Mouse (Mus musculus) heart, embryonic 11.5 days (tissue): Measurements from ENCODE around the gene P3h2. TPM values are rescaled to one million over a fixed set of nuclear protein-coding genes. Genes with fewer than 3 reads are reported as not detected.

Experiments used
- ATAC-seq: fragments of 200-750 bp; cut with Nextera tagmentation; replicated peaks from 2 replicates; pipeline ENCODE4 v1.8.0; 2017; ENCODE audit warnings: moderate library complexity; ENCODE audit not compliant: insufficient number of reproducible peaks, low FRiP score, low TSS enrichment
- H3K27ac ChIP-seq: fragments of 300-500 bp; sonication (generic); 2 replicates; pipeline ENCODE4 v1.5.1; 2014; ENCODE audit warnings: mild to moderate bottlenecking, low read depth, low read length
- H3K27me3 ChIP-seq: fragments of 300-500 bp; sonication (generic); 2 replicates; pipeline ENCODE4 v1.6.1; 2014; ENCODE audit warnings: mild to moderate bottlenecking, low read length, mixed read lengths; ENCODE audit not compliant: control insufficient read depth, insufficient read depth
- H3K36me3 ChIP-seq: fragments of 300-500 bp; sonication (generic); 2 replicates; pipeline ENCODE4 v1.6.1; 2014; ENCODE audit warnings: mild to moderate bottlenecking, low read length, moderate library complexity, mixed read lengths; ENCODE audit not compliant: control insufficient read depth, insufficient read depth
- H3K4me1 ChIP-seq: fragments of 300-500 bp; sonication (generic); 2 replicates; pipeline ENCODE4 v1.6.1; 2014; ENCODE audit warnings: low read length; ENCODE audit not compliant: control insufficient read depth, insufficient read depth
- H3K4me2 ChIP-seq: fragments of 300-500 bp; sonication (generic); 2 replicates; pipeline ENCODE4 v1.6.1; 2014; ENCODE audit warnings: mild to moderate bottlenecking, moderate library complexity
- H3K4me3 ChIP-seq: fragments of 300-500 bp; sonication (generic); 2 replicates; pipeline ENCODE4 v1.5.1; 2014; ENCODE audit warnings: low read depth, low read length
- H3K9ac ChIP-seq: fragments of 300-500 bp; sonication (generic); 2 replicates; pipeline ENCODE4 v1.6.1; 2014; ENCODE audit warnings: mild to moderate bottlenecking, low read depth, low read length, moderate library complexity
- H3K9me3 ChIP-seq: fragments of 300-500 bp; sonication (generic); replicated peaks from 2 replicates; pipeline ENCODE4 v1.6.1; 2016; ENCODE audit warnings: low read length; ENCODE audit not compliant: control insufficient read depth
- WGBS: fragments of 180-500 bp; shearing (Covaris S2); extraction: QIAGEN DNeasy Blood & Tissue Kit; methylation state at CpG from one replicate; pipeline ENCODE4 v1.1.7; 2014; ENCODE audit not compliant: insufficient replicate concordance; 5-methylcytosine and 5-hydroxymethylcytosine counted together
- polyA plus RNA-seq: library from polyadenylated mRNA; unstranded; fragments of >200 nt; fragmentation: Nextera tagmentation; extraction: Ambion mirVana; gene quantifications from 2 replicates; pipeline ENCODE4 v1.2.1, GENCODE M21; 2014

The P3h2 gene
- polyA plus RNA-seq, 1 experiment from 2014 or later = 18.2 TPM

GRCm38 (mm10) chr16:26035079-26035478, 70.5 kb downstream of the P3h2 start:
- Histone ChIP-seq H3K4me3 (no peak overlapping the region), H3K4me1 (peaks cover 4% of the 10 kb centered on the region), H3K36me3 (peaks cover 4% of the 10 kb centered on the region; the same call in 1 of the 2 replicates), H3K27ac (no peak overlapping the region), H3K9ac (no peak overlapping the region), H3K4me2 (no peak overlapping the region), H3K27me3 (no peaks in the 10 kb centered on the region), H3K9me3 (no peaks in the 10 kb centered on the region)
- ATAC-seq = no peak
- 67% methylated on average over 5 of the region's 5 CpGs for WGBS

GRCm38 (mm10) chr16:26029424-26030012, 76.1 kb downstream of the P3h2 start:
- WGBS = 69% methylated on average over 2 of the region's 2 CpGs
- H3K4me1 ChIP-seq = peaks cover 7% of the 10 kb centered on the region; the same call in 1 of the 2 replicates
- no peaks in the 10 kb centered on the region for H3K27me3 ChIP-seq
- H3K4me3 ChIP-seq = no peak overlapping the region
- no peak overlapping the region for H3K27ac ChIP-seq
- no peak overlapping the region for H3K4me2 ChIP-seq
- no peaks in the 10 kb centered on the region for H3K9me3 ChIP-seq
- no peak for ATAC-seq
- peaks cover 4% of the 10 kb centered on the region; the same call in 1 of the 2 replicates for H3K36me3 ChIP-seq
- H3K9ac ChIP-seq = no peak overlapping the region

GRCm38 (mm10) chr16:26026416-26026815, 79.2 kb downstream of the P3h2 start:
- no peak overlapping the region for H3K4me2 ChIP-seq
- no peaks in the 10 kb centered on the region for H3K9me3 ChIP-seq
- ATAC-seq = no peak
- peaks cover 7% of the 10 kb centered on the region; the same call in 1 of the 2 replicates for H3K4me1 ChIP-seq
- H3K9ac ChIP-seq = no peak overlapping the region
- 75% methylated on average over 3 of the region's 3 CpGs for WGBS
- H3K36me3 ChIP-seq = no peaks in the 10 kb centered on the region
- no peak overlapping the region for H3K27ac ChIP-seq
- no peak overlapping the region for H3K4me3 ChIP-seq
- H3K27me3 ChIP-seq = no peaks in the 10 kb centered on the region

GRCm38 (mm10) chr16:26024543-26024942, 81.0 kb downstream of the P3h2 start:
- Histone ChIP-seq H3K4me3 (no peak overlapping the region), H3K9ac (no peak overlapping the region), H3K9me3 (no peaks in the 10 kb centered on the region), H3K36me3 (no peaks in the 10 kb centered on the region), H3K27ac (no peak overlapping the region), H3K4me1 (peaks cover 7% of the 10 kb centered on the region; the same call in 1 of the 2 replicates), H3K4me2 (no peak overlapping the region), H3K27me3 (no peaks in the 10 kb centered on the region)
- WGBS = 86% methylated on average over 5 of the region's 5 CpGs
- no peak for ATAC-seq

- H3K9me3 ChIP-seq = no peaks in the 10 kb centered on the region
- no peak overlapping the region for H3K27ac ChIP-seq
- H3K36me3 ChIP-seq = no peaks in the 10 kb centered on the region
- ATAC-seq = no peak
- WGBS = 76% methylated on average over 4 of the region's 4 CpGs
- H3K27me3 ChIP-seq = no peaks in the 10 kb centered on the region
- H3K9ac ChIP-seq = no peak overlapping the region
- H3K4me3 ChIP-seq = no peak overlapping the region
- H3K4me1 ChIP-seq = peaks cover 7% of the 10 kb centered on the region; the same call in 1 of the 2 replicates
- H3K4me2 ChIP-seq = no peak overlapping the region
Observed at GRCm38 (mm10) chr16:26023352-26023751, 82.2 kb downstream of the P3h2 start.

DNA sequence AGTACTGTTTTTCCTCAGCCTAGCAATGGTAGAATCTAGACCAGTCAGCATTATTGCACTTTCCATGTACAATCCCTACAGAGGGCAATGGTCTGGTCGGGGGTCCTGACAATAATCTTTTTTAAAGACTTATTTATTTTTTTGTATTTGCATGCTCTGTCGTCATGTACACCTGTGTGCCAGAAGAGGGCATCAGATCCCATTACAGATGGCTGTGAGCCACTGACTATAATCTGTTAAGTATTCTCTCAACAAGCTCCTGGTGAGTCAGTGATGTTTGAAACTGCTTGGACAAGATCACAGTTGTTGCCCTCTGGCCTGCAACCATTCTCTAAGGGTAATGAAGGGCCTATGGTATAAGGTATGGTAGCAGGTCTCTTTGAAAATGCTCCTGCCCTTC, 83.8 kb downstream of the P3h2 start:
- WGBS = 64% methylated on average over 2 of the region's 2 CpGs
- no peaks in the 10 kb centered on the region for H3K27me3 ChIP-seq
- no peaks in the 10 kb centered on the region for H3K9me3 ChIP-seq
- H3K9ac ChIP-seq = no peak overlapping the region
- H3K36me3 ChIP-seq = no peaks in the 10 kb centered on the region
- H3K4me1 ChIP-seq = peaks cover 7% of the 10 kb centered on the region; the same call in 1 of the 2 replicates
- no peak for ATAC-seq
- no peak overlapping the region for H3K27ac ChIP-seq
- H3K4me2 ChIP-seq = no peak overlapping the region
- H3K4me3 ChIP-seq = no peak overlapping the region

GRCm38 (mm10) chr16:26005811-26006210, 99.8 kb downstream of the P3h2 start:
- no peaks in the 10 kb centered on the region for H3K9me3 ChIP-seq
- no peaks in the 10 kb centered on the region for H3K36me3 ChIP-seq
- no peak overlapping the region for H3K9ac ChIP-seq
- WGBS = 82% methylated on average over 3 of the region's 3 CpGs
- no peak overlapping the region for H3K4me2 ChIP-seq
- no peak for ATAC-seq
- no peaks in the 10 kb centered on the region for H3K4me1 ChIP-seq
- no peaks in the 10 kb centered on the region for H3K27me3 ChIP-seq
- H3K27ac ChIP-seq = no peak overlapping the region
- H3K4me3 ChIP-seq = no peak overlapping the region

GRCm38 (mm10) chr16:26003261-26003660, 102.3 kb downstream of the P3h2 start:
- ATAC-seq = no peak
- Histone ChIP-seq H3K27me3 (no peaks in the 10 kb centered on the region), H3K9ac (no peak overlapping the region), H3K9me3 (no peaks in the 10 kb centered on the region), H3K4me2 (no peak overlapping the region), H3K27ac (no peak overlapping the region), H3K36me3 (no peaks in the 10 kb centered on the region), H3K4me3 (no peak overlapping the region), H3K4me1 (no peaks in the 10 kb centered on the region)
- WGBS = 68% methylated on average over 4 of the region's 4 CpGs

DNA sequence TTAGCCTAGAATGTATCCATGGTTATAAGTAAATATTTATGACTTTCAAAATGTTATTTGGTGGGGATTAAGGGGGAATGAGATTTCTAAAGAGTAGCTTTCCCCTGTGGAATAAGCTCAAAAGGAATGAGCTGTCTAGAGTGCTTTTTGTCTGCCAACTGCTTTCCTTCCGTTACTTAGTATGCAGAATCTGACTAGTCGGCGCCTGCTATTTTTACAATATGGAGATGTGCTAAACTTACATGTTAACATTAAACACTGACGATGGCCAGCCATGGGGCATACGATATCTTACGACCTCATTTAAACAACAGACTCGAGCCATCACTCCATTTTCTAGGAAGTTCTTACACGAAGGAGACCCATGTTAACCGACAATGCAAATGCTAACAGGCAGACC, 102.7 kb downstream of the P3h2 start:
- no peaks in the 10 kb centered on the region for H3K4me1 ChIP-seq
- 73% methylated on average over 9 of the region's 9 CpGs for WGBS
- H3K4me2 ChIP-seq = no peak overlapping the region
- no peak overlapping the region for H3K9ac ChIP-seq
- H3K27me3 ChIP-seq = no peaks in the 10 kb centered on the region
- H3K36me3 ChIP-seq = no peaks in the 10 kb centered on the region
- H3K27ac ChIP-seq = no peak overlapping the region
- no peak for ATAC-seq
- H3K9me3 ChIP-seq = no peaks in the 10 kb centered on the region
- H3K4me3 ChIP-seq = no peak overlapping the region
